Mouse (Mus musculus): ENCODE results near the gene Ghsr. TPM values are rescaled to one million over a fixed set of nuclear protein-coding genes. Genes with fewer than 3 reads are reported as not detected.

Gene Ghsr
- polyA plus RNA-seq (2015; fragmentation: Nextera tagmentation; extraction: Ambion mirVana), result 1.7 and 2.2 TPM in 2 replicates

- Histone ChIP-seq H3K4me3 (replicated peaks) (peak within 1 kb of the TSS; percentile 47), H3K4me1 (peaks cover 23% of the 10 kb centered on the region), H3K9me3 (replicated peaks) (no peaks in the 10 kb centered on the region), H3K27me3 (replicated peaks) (peaks cover 69% of the 10 kb centered on the region), H3K27ac (replicated peaks) (no peak within 1 kb of the TSS), H3K36me3 (no peaks in the 10 kb centered on the region), H3K9ac (replicated peaks) (peak within 1 kb of the TSS; percentile 43), H3K4me2 (peak within 1 kb of the TSS; percentile 97)
- ATAC-seq (ENCODE audit: low FRiP score), result peak; percentile 76
- WGBS, result under 1% methylated on average over 16 of the region's 19 CpGs
Measured at GRCm38 (mm10) chr3:27371276-27371621, at the start of gene Ghsr. Gene Ghsr, plus strand, starts transcription at chr3:27371351.

- H3K27ac ChIP-seq (replicated peaks), result no peak overlapping the region
- WGBS, result 90% methylated on average over 9 of the region's 9 CpGs
- H3K4me3 ChIP-seq (replicated peaks), result no peak overlapping the region
Measured at GRCm38 (mm10) chr3:27322591-27322990, 48.6 kb upstream of the Ghsr start.

GRCm38 (mm10) chr3:27323551-27323950 is 47.6 kb upstream of the Ghsr start:
- no peak for ATAC-seq (ENCODE audit: low FRiP score)
- no peak overlapping the region for H3K4me3 ChIP-seq (replicated peaks)
- no peaks in the 10 kb centered on the region for H3K9me3 ChIP-seq (replicated peaks)
- no peaks in the 10 kb centered on the region for H3K36me3 ChIP-seq
- no peak overlapping the region for H3K27ac ChIP-seq (replicated peaks)
- H3K4me1 ChIP-seq, result no peaks in the 10 kb centered on the region
- no peak overlapping the region for H3K4me2 ChIP-seq
- 71% methylated on average over 5 of the region's 5 CpGs for WGBS
- H3K27me3 ChIP-seq (replicated peaks), result no peaks in the 10 kb centered on the region
- H3K9ac ChIP-seq (replicated peaks), result no peak overlapping the region

More at GRCm38 (mm10) chr3:27322591-27322990, 48.6 kb upstream of the Ghsr start:
- no peaks in the 10 kb centered on the region for H3K9me3 ChIP-seq (replicated peaks)
- H3K9ac ChIP-seq (replicated peaks), result no peak overlapping the region
- H3K27me3 ChIP-seq (replicated peaks), result no peaks in the 10 kb centered on the region
- H3K4me2 ChIP-seq, result no peak overlapping the region
- no peak for ATAC-seq (ENCODE audit: low FRiP score)
- H3K4me1 ChIP-seq, result no peaks in the 10 kb centered on the region
- H3K36me3 ChIP-seq, result no peaks in the 10 kb centered on the region

- Histone ChIP-seq H3K4me1 (no peaks in the 10 kb centered on the region), H3K27ac (replicated peaks) (no peak overlapping the region), H3K9me3 (replicated peaks) (no peaks in the 10 kb centered on the region), H3K27me3 (replicated peaks) (no peaks in the 10 kb centered on the region), H3K4me3 (replicated peaks) (no peak overlapping the region), H3K36me3 (no peaks in the 10 kb centered on the region), H3K9ac (replicated peaks) (no peak overlapping the region), H3K4me2 (no peak overlapping the region)
- WGBS, result 77% methylated on average over 4 of the region's 4 CpGs
- no peak for ATAC-seq (ENCODE audit: low FRiP score)
Measured at GRCm38 (mm10) chr3:27326633-27327191, 44.4 kb upstream of the Ghsr start.

- 90% methylated on average over 5 of the region's 5 CpGs for WGBS
Measured at GRCm38 (mm10) chr3:27330706-27331105, 40.4 kb upstream of the Ghsr start.

GRCm38 (mm10) chr3:27338437-27338836 is 32.7 kb upstream of the Ghsr start:
- no peak for ATAC-seq (ENCODE audit: low FRiP score)
- no peak overlapping the region for H3K9ac ChIP-seq (replicated peaks)
- WGBS, result 37% methylated on average over 6 of the region's 6 CpGs
- no peak overlapping the region for H3K27ac ChIP-seq (replicated peaks)
- no peaks in the 10 kb centered on the region for H3K36me3 ChIP-seq
- H3K4me3 ChIP-seq (replicated peaks), result no peak overlapping the region
- no peaks in the 10 kb centered on the region for H3K9me3 ChIP-seq (replicated peaks)
- H3K4me1 ChIP-seq, result no peaks in the 10 kb centered on the region
- no peak overlapping the region for H3K4me2 ChIP-seq
- H3K27me3 ChIP-seq (replicated peaks), result no peaks in the 10 kb centered on the region

More at GRCm38 (mm10) chr3:27330706-27331105, 40.4 kb upstream of the Ghsr start:
- no peak overlapping the region for H3K9ac ChIP-seq (replicated peaks)
- no peaks in the 10 kb centered on the region for H3K9me3 ChIP-seq (replicated peaks)
- ATAC-seq (ENCODE audit: low FRiP score), result no peak
- no peaks in the 10 kb centered on the region for H3K27me3 ChIP-seq (replicated peaks)
- H3K4me2 ChIP-seq, result no peak overlapping the region
- no peak overlapping the region for H3K4me3 ChIP-seq (replicated peaks)
- no peak overlapping the region for H3K27ac ChIP-seq (replicated peaks)
- no peaks in the 10 kb centered on the region for H3K36me3 ChIP-seq
- H3K4me1 ChIP-seq, result no peaks in the 10 kb centered on the region

- Histone ChIP-seq H3K9ac (replicated peaks) (no peak overlapping the region), H3K4me1 (no peaks in the 10 kb centered on the region), H3K36me3 (no peaks in the 10 kb centered on the region), H3K27me3 (replicated peaks) (no peaks in the 10 kb centered on the region), H3K9me3 (replicated peaks) (no peaks in the 10 kb centered on the region), H3K4me2 (no peak overlapping the region), H3K27ac (replicated peaks) (no peak overlapping the region), H3K4me3 (replicated peaks) (no peak overlapping the region)
- ATAC-seq (ENCODE audit: low FRiP score), result no peak
- 74% methylated on average over 3 of the region's 3 CpGs for WGBS
Measured at GRCm38 (mm10) chr3:27338887-27339286, 32.3 kb upstream of the Ghsr start.

GRCm38 (mm10) chr3:27340757-27341156 is 30.4 kb upstream of the Ghsr start:
- no peak overlapping the region for H3K9ac ChIP-seq (replicated peaks)
- H3K4me1 ChIP-seq, result no peaks in the 10 kb centered on the region
- H3K9me3 ChIP-seq (replicated peaks), result no peaks in the 10 kb centered on the region
- 96% methylated on average over 5 of the region's 5 CpGs for WGBS
- no peaks in the 10 kb centered on the region for H3K27me3 ChIP-seq (replicated peaks)
- H3K4me2 ChIP-seq, result no peak overlapping the region
- H3K36me3 ChIP-seq, result no peaks in the 10 kb centered on the region
- no peak for ATAC-seq (ENCODE audit: low FRiP score)
- H3K4me3 ChIP-seq (replicated peaks), result no peak overlapping the region
- no peak overlapping the region for H3K27ac ChIP-seq (replicated peaks)

- Histone ChIP-seq H3K9me3 (replicated peaks) (no peaks in the 10 kb centered on the region), H3K9ac (replicated peaks) (no peak overlapping the region), H3K4me2 (no peak overlapping the region), H3K4me3 (replicated peaks) (no peak overlapping the region), H3K27ac (replicated peaks) (no peak overlapping the region), H3K27me3 (replicated peaks) (no peaks in the 10 kb centered on the region), H3K4me1 (no peaks in the 10 kb centered on the region), H3K36me3 (no peaks in the 10 kb centered on the region)
- 46% methylated on average over 6 of the region's 6 CpGs for WGBS
- ATAC-seq (ENCODE audit: low FRiP score), result no peak; the same call in 1 of the 2 replicates
Measured at GRCm38 (mm10) chr3:27342462-27342861, 28.7 kb upstream of the Ghsr start.

GRCm38 (mm10) chr3:27345526-27345925 is 25.6 kb upstream of the Ghsr start:
- ATAC-seq (ENCODE audit: low FRiP score), result no peak
- no peak overlapping the region for H3K4me2 ChIP-seq
- WGBS, result 53% methylated on average over 6 of the region's 6 CpGs
- H3K27me3 ChIP-seq (replicated peaks), result no peaks in the 10 kb centered on the region
- H3K36me3 ChIP-seq, result no peaks in the 10 kb centered on the region
- no peaks in the 10 kb centered on the region for H3K9me3 ChIP-seq (replicated peaks)
- H3K27ac ChIP-seq (replicated peaks), result no peak overlapping the region
- H3K4me3 ChIP-seq (replicated peaks), result no peak overlapping the region
- H3K9ac ChIP-seq (replicated peaks), result no peak overlapping the region
- H3K4me1 ChIP-seq, result no peaks in the 10 kb centered on the region

GRCm38 (mm10) chr3:27348462-27348861 is 22.7 kb upstream of the Ghsr start:
- Histone ChIP-seq H3K27me3 (replicated peaks) (no peaks in the 10 kb centered on the region), H3K4me1 (no peaks in the 10 kb centered on the region), H3K4me2 (no peak overlapping the region), H3K27ac (replicated peaks) (no peak overlapping the region), H3K4me3 (replicated peaks) (no peak overlapping the region), H3K36me3 (no peaks in the 10 kb centered on the region), H3K9me3 (replicated peaks) (no peaks in the 10 kb centered on the region), H3K9ac (replicated peaks) (no peak overlapping the region)
- WGBS, result 63% methylated on average over 5 of the region's 5 CpGs
- peak; percentile 45; the same call in 1 of the 2 replicates for ATAC-seq (ENCODE audit: low FRiP score)

- Histone ChIP-seq H3K9me3 (replicated peaks) (no peaks in the 10 kb centered on the region), H3K4me2 (no peak overlapping the region), H3K4me1 (no peaks in the 10 kb centered on the region), H3K27ac (replicated peaks) (no peak overlapping the region), H3K27me3 (replicated peaks) (no peaks in the 10 kb centered on the region), H3K9ac (replicated peaks) (no peak overlapping the region), H3K4me3 (replicated peaks) (no peak overlapping the region), H3K36me3 (no peaks in the 10 kb centered on the region)
- 27% methylated on average over 9 of the region's 9 CpGs for WGBS
- ATAC-seq (ENCODE audit: low FRiP score), result peak; percentile 77
Measured at GRCm38 (mm10) chr3:27351105-27351504, 20.0 kb upstream of the Ghsr start.

Measured in neural tube, embryonic 15.5 days (tissue).